Mouse (Mus musculus) CD4-positive helper T cell, adult 2 months (primary cell): ENCODE results near the gene Kcng1.

Experiments
- DNase-seq: peaks from one replicate; pipeline ENCODE4 v3.0.0-alpha.2; 2012; ENCODE audit warnings: low read depth, missing footprints, low spot score

Kcng1 gene

GRCm38 (mm10) chr2:168281582-168281981, at the start of gene Kcng1:
Gene Kcng1 (minus strand): TSS chr2:168281736.
- DNase-seq: no peak

GRCm38 (mm10) chr2:168330421-168331070, 49.0 kb upstream of the Kcng1 start:
- no peak for DNase-seq

- no peak for DNase-seq
These were observed 40.3 kb upstream of the Kcng1 start for GRCm38 (mm10) chr2:168321716-168322374.

GRCm38 (mm10) chr2:168320388-168321182, 39.0 kb upstream of the Kcng1 start:
- DNase-seq: no peak

GRCm38 (mm10) chr2:168314646-168315446, 33.3 kb upstream of the Kcng1 start:
- no peak for DNase-seq

GRCm38 (mm10) chr2:168312504-168312903, 31.0 kb upstream of the Kcng1 start:
- no peak for DNase-seq

GRCm38 (mm10) chr2:168311006-168311405, 29.5 kb upstream of the Kcng1 start:
- DNase-seq: no peak

GRCm38 (mm10) chr2:168308916-168309315, 27.4 kb upstream of the Kcng1 start:
- DNase-seq: no peak

GRCm38 (mm10) chr2:168299650-168300049, 18.1 kb upstream of the Kcng1 start:
- DNase-seq: no peak

GRCm38 (mm10) chr2:168296530-168296929, 15.0 kb upstream of the Kcng1 start:
- DNase-seq: no peak

- DNase-seq: no peak
These were observed 11.0 kb upstream of the Kcng1 start for GRCm38 (mm10) chr2:168292521-168292920.

- no peak for DNase-seq
These were observed 10.5 kb upstream of the Kcng1 start for GRCm38 (mm10) chr2:168292041-168292440.

- DNase-seq: no peak
These were observed 8.3 kb upstream of the Kcng1 start for GRCm38 (mm10) chr2:168289851-168290250.

GRCm38 (mm10) chr2:168289016-168289415, 7.5 kb upstream of the Kcng1 start:
- DNase-seq: no peak

- no peak for DNase-seq
These were observed 5.5 kb upstream of the Kcng1 start for GRCm38 (mm10) chr2:168286987-168287386.

- DNase-seq: no peak
These were observed 3.6 kb upstream of the Kcng1 start for GRCm38 (mm10) chr2:168285143-168285542.

- DNase-seq: no peak
These were observed 581 bp downstream of the Kcng1 start for GRCm38 (mm10) chr2:168280729-168281581.

- DNase-seq: peak; percentile 49
These were observed 7.1 kb downstream of the Kcng1 start for GRCm38 (mm10) chr2:168274374-168274935.

GRCm38 (mm10) chr2:168273387-168273786, 8.1 kb downstream of the Kcng1 start:
- DNase-seq: no peak

- DNase-seq: no peak
These were observed 13.5 kb downstream of the Kcng1 start for GRCm38 (mm10) chr2:168268033-168268432.
